Mouse (Mus musculus) liver, embryonic 12.5 days (tissue): ENCODE results near the gene Scg5. TPM values are rescaled to one million over a fixed set of nuclear protein-coding genes. Genes with fewer than 3 reads are reported as not detected.
A peak's percentile ranks its signal among the peaks of the same experiment; 100 is the strongest.

Experiments
- ATAC-seq: fragments of 200-750 bp; cut with Nextera tagmentation; 2 replicates; pipeline ENCODE4 v1.8.0; 2017; ENCODE audit warnings: moderate number of reproducible peaks, mild to moderate bottlenecking, moderate library complexity
- H3K27ac ChIP-seq: fragments of 300-500 bp; sonication (generic); 2 replicates; pipeline ENCODE4 v1.5.1; 2016; ENCODE audit warnings: mild to moderate bottlenecking
- H3K27me3 ChIP-seq: fragments of 300-500 bp; sonication (generic); replicated peaks from 2 replicates; pipeline ENCODE4 v1.6.1; 2016; ENCODE audit warnings: mild to moderate bottlenecking, moderate library complexity
- H3K36me3 ChIP-seq: fragments of 300-500 bp; sonication (generic); 2 replicates; pipeline ENCODE4 v1.6.1; 2016; ENCODE audit warnings: mild to moderate bottlenecking, moderate library complexity
- H3K4me1 ChIP-seq: fragments of 300-500 bp; sonication (generic); 2 replicates; pipeline ENCODE4 v1.6.1; 2016
- H3K4me2 ChIP-seq: fragments of 300-500 bp; sonication (generic); 2 replicates; pipeline ENCODE4 v1.6.1; 2016; ENCODE audit warnings: mild to moderate bottlenecking, moderate library complexity
- H3K4me3 ChIP-seq: fragments of 300-500 bp; sonication (generic); 2 replicates; pipeline ENCODE4 v1.5.1; 2016; ENCODE audit warnings: mild to moderate bottlenecking, moderate library complexity
- H3K9ac ChIP-seq: fragments of 300-500 bp; sonication (generic); 2 replicates; pipeline ENCODE4 v1.6.1; 2016; ENCODE audit warnings: mild to moderate bottlenecking, moderate library complexity
- H3K9me3 ChIP-seq: fragments of 300-500 bp; sonication (generic); replicated peaks from 2 replicates; pipeline ENCODE4 v1.6.1; 2016; ENCODE audit warnings: mild to moderate bottlenecking, moderate library complexity
- WGBS: fragments of 180-500 bp; shearing (Covaris S2); methylation state at CpG from one replicate; pipeline ENCODE4 v1.1.7; 2016; ENCODE audit not compliant: insufficient replicate concordance; 5-methylcytosine and 5-hydroxymethylcytosine counted together
- polyA plus RNA-seq: library from polyadenylated mRNA; unstranded; fragments of >200 nt; fragmentation: Nextera tagmentation; extraction: Ambion mirVana; gene quantifications from 2 replicates; pipeline ENCODE4 v1.2.1, GENCODE M21; 2016

Scg5 gene
- polyA plus RNA-seq, 1 experiment from 2014 or later = not detected

DNA sequence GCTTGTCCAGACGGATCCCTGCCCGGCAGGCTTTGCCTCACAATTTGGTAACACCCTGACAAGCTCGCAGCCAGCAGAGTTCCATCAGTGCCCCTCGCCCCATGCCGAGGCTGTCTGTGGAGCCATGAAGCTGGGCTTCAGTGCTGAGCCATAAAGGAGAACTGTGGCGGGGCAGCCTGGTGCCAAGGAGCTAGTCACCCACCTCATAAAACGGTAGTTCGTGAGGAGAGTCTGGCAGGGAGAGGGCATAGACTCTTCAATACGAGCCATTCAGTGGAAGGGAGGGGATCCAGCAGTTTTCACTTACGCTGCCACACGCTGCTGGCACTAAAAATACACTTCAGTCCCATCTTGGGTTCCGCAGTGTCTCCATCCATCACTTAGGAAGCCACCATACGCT, 30.3 kb downstream of the Scg5 start:
- ATAC-seq = no peak
- WGBS = 73% methylated on average over 13 of the region's 13 CpGs
- H3K4me3 ChIP-seq = no peak overlapping the region

DNA sequence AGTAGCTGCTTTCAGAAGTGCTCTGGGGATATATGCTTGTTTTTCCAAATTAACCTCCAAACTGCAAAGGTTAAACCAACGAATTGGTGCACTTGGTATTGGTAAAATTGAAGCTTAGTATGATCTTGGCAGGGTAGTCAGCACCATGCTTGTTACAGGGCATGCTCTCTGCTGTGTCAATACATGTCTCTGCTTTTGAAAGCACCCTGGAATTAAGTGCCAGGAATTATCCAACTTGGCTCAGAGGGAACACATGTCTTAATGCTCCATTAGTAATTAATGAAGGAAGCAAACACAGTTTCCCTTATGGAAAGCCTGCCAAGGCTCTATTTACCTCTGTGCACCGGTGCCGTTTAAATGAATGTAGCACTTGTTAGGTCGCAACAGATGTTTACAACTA, 33.7 kb downstream of the Scg5 start:
- no peak for ATAC-seq
- H3K4me3 ChIP-seq = no peak overlapping the region
- H3K9me3 ChIP-seq = no peaks in the 10 kb centered on the region
- no peaks in the 10 kb centered on the region for H3K36me3 ChIP-seq
- no peak overlapping the region for H3K9ac ChIP-seq
- H3K4me1 ChIP-seq = no peaks in the 10 kb centered on the region
- WGBS = 61% methylated on average over 4 of the region's 4 CpGs
- H3K27ac ChIP-seq = no peak overlapping the region
- H3K4me2 ChIP-seq = no peak overlapping the region
- no peaks in the 10 kb centered on the region for H3K27me3 ChIP-seq

More for the DNA sequence above, 30.3 kb downstream of the Scg5 start:
- H3K27me3 ChIP-seq = no peaks in the 10 kb centered on the region
- no peak overlapping the region for H3K4me2 ChIP-seq
- no peak overlapping the region for H3K9ac ChIP-seq
- no peaks in the 10 kb centered on the region for H3K9me3 ChIP-seq
- H3K36me3 ChIP-seq = no peaks in the 10 kb centered on the region
- H3K4me1 ChIP-seq = no peaks in the 10 kb centered on the region
- no peak overlapping the region for H3K27ac ChIP-seq

DNA sequence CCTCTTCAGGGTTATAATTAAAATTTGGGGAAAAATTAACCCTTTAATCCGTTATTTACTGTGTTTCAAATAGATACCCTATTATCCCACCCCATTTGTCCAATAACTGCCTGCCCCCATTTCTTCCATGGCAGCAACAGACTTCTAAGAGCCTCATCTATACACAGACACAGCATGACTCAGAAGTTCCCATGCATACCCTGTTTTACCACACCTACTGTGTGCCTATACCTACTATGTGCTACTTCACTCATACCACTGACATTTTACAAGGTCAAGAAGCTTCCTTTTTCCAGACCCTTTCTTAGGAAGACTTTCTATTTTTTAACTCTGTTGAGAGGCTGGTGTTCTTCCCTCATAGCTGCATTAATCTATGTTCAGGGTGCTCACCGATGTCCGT, 35.4 kb downstream of the Scg5 start:
- H3K27ac ChIP-seq = no peak overlapping the region
- no peaks in the 10 kb centered on the region for H3K36me3 ChIP-seq
- WGBS = 68% methylated on average over 3 of the region's 3 CpGs
- H3K4me1 ChIP-seq = no peaks in the 10 kb centered on the region
- H3K9me3 ChIP-seq = no peaks in the 10 kb centered on the region
- no peaks in the 10 kb centered on the region for H3K27me3 ChIP-seq
- no peak overlapping the region for H3K4me2 ChIP-seq
- H3K9ac ChIP-seq = no peak overlapping the region
- no peak for ATAC-seq
- H3K4me3 ChIP-seq = no peak overlapping the region

DNA sequence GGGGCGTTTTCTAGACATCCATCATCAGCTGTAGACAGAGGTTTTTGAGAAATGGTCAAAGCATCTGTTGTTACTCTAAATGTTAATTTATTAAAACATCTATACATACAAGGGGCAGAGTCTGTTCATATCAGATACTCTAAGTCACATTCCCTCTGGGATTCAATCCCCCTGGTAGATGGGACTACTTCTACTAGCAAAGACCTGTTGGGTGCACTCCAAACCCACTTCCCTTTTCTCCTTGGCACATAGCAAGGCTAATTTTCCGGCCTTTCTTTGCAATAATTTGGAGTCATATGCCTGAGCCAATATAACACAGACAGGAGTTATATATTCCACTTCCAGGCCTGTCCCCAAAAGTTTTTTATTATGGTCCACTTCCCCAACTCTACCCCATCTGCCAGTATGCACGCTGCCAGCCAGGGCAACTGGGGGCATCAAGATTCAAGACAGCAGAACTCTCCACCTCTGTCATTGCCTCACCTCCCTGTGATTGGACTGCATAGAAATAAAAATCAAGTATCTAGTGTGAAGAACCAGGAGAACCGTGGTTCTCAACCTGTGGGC, 40.0 kb downstream of the Scg5 start:
- no peaks in the 10 kb centered on the region for H3K9me3 ChIP-seq
- no peak overlapping the region for H3K27ac ChIP-seq
- no peaks in the 10 kb centered on the region for H3K4me1 ChIP-seq
- 61% methylated on average over 4 of the region's 4 CpGs for WGBS
- H3K9ac ChIP-seq = no peak overlapping the region
- no peaks in the 10 kb centered on the region for H3K27me3 ChIP-seq
- H3K4me3 ChIP-seq = no peak overlapping the region
- no peaks in the 10 kb centered on the region for H3K36me3 ChIP-seq
- ATAC-seq = no peak
- no peak overlapping the region for H3K4me2 ChIP-seq

DNA sequence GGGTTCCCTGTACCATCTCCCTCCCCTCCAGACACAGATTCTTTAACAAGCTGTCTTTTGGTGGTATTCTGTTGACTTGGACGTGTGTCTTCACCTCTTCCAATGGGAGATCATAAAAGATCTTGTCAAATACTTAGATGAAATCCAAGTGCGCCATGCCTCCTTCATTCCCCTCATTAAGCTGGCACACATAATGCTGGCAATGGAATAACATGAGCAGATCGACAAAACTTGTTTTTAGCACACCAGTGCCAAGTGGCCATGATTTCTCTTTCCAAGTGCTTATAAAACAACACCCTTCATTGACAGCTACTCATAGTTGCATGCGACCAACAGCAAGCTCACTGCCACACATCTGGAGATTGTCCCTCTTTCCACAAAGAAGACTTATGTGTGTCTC, 41.0 kb downstream of the Scg5 start:
- Histone ChIP-seq H3K27ac (no peak overlapping the region), H3K36me3 (no peaks in the 10 kb centered on the region), H3K27me3 (no peaks in the 10 kb centered on the region), H3K9ac (no peak overlapping the region), H3K9me3 (no peaks in the 10 kb centered on the region), H3K4me3 (no peak overlapping the region), H3K4me2 (no peak overlapping the region), H3K4me1 (no peaks in the 10 kb centered on the region)
- no peak for ATAC-seq
- 66% methylated on average over 4 of the region's 4 CpGs for WGBS

DNA sequence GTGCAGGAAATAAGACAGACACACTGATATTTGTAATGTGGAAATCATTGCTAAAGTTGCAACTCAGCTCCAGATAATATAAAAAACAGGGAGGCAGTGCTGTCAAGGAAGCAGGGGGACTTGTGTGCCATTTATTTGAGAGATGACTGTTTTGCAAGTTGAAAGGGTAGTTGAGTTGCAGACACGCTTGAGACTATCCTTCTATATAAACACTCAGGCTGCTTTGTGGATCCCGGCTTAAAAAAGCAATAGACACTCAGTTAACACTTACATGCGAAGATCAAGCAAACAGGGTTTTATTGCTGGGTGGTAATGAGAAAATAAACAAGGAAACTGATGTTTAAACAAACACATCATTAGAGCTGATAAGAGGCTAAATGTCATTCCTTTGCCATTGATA, 44.1 kb downstream of the Scg5 start:
- no peak for ATAC-seq

DNA sequence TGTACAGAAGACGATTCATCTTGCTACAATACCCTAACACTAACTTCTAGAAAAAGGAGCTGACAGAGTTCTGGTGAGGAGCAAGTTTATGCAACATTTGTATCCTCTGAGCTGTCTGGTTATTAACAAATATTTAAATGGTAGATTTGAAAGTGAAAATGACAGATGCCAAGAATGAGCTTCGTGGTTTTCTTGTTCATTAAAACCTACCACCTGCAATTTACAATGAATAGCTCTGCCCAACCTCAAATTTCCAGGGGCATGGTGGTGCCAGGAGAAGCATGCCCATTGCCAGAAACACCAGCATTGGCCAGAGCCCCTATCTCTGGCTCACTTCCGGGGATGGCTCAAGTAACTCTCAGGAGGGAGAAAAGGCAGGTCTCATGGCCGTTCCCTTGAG, 47.4 kb downstream of the Scg5 start:
- Histone ChIP-seq H3K4me3 (no peak overlapping the region), H3K27ac (no peak overlapping the region), H3K9ac (no peak overlapping the region), H3K9me3 (no peaks in the 10 kb centered on the region), H3K4me2 (no peak overlapping the region), H3K27me3 (no peaks in the 10 kb centered on the region), H3K36me3 (no peaks in the 10 kb centered on the region), H3K4me1 (no peaks in the 10 kb centered on the region)
- no peak for ATAC-seq
- WGBS = 64% methylated on average over 4 of the region's 4 CpGs

More for the DNA sequence above, 44.1 kb downstream of the Scg5 start:
- Histone ChIP-seq H3K4me1 (no peaks in the 10 kb centered on the region), H3K9me3 (no peaks in the 10 kb centered on the region), H3K4me3 (no peak overlapping the region), H3K27me3 (no peaks in the 10 kb centered on the region), H3K4me2 (no peak overlapping the region), H3K9ac (no peak overlapping the region), H3K36me3 (no peaks in the 10 kb centered on the region), H3K27ac (no peak overlapping the region)
- WGBS = 48% methylated on average over 3 of the region's 3 CpGs

DNA sequence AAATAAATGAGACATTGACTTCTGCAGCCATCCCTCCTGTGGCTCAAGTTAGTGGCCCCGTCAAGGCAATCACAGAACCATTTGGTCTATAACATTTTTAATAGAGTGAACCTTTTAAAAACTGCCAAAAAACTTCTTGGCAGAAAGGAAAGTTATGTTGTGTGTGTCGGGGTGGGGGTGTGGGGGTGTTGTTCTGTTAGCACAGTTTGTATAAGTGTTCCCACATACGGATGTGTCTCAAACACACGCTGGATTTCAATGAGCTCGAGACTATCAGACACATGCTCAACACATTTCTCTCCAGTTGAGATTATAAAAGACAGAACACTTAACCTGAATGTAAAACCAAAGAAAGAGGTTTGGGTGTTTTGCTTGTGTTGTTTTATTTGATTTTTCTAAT, 47.8 kb downstream of the Scg5 start:
- no peak overlapping the region for H3K9ac ChIP-seq
- 68% methylated on average over 5 of the region's 5 CpGs for WGBS
- no peak overlapping the region for H3K4me3 ChIP-seq
- H3K9me3 ChIP-seq = no peaks in the 10 kb centered on the region
- H3K27ac ChIP-seq = no peak overlapping the region
- H3K27me3 ChIP-seq = no peaks in the 10 kb centered on the region
- H3K4me2 ChIP-seq = no peak overlapping the region
- H3K36me3 ChIP-seq = no peaks in the 10 kb centered on the region
- no peak for ATAC-seq
- H3K4me1 ChIP-seq = no peaks in the 10 kb centered on the region

DNA sequence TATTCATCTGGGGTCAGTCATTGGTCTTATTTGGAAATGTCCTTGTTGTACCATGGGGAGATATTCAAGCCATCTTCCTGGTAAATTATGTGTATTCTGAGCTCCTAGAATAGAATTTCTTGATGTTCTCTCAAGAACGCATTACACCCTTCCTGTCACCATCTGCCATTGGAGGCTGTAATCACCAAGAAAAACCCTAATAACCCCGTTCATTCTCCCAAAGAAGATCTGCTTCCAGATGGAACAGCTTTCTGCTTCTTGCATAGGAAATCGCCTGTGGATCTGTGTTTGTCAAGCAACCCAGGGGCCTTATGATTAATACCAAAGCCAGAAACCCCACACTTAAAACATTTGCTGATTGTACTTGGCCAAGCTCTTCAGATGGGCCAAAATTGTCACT, 49.6 kb downstream of the Scg5 start:
- Histone ChIP-seq H3K9me3 (no peaks in the 10 kb centered on the region), H3K4me2 (no peak overlapping the region), H3K9ac (no peak overlapping the region), H3K4me3 (no peak overlapping the region), H3K4me1 (no peaks in the 10 kb centered on the region), H3K36me3 (no peaks in the 10 kb centered on the region), H3K27me3 (no peaks in the 10 kb centered on the region), H3K27ac (no peak overlapping the region)
- 61% methylated on average over 3 of the region's 3 CpGs for WGBS
- ATAC-seq = no peak

DNA sequence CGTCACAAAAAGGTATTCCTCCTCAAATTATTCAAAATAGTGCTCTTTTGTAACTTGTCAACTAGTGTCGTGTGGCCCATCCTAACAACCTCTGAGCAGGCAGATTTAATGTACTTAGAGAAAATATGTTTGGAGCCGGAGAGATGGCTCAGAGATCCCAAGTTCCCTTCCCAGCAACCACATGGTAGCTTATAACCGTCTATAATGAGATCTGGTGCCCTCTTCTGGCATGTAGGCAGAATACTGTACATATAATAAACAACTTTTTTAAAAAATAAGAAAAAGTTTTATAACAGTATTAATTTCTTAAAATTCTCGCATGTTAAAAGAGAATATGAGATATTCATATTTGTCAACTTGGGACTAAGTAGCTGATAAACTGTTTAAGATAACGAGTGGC, 50.9 kb downstream of the Scg5 start:
- WGBS = 54% methylated on average over 6 of the region's 6 CpGs
- ATAC-seq = no peak
- Histone ChIP-seq H3K4me3 (no peak overlapping the region), H3K27ac (no peak overlapping the region), H3K4me2 (no peak overlapping the region), H3K27me3 (no peaks in the 10 kb centered on the region), H3K9me3 (no peaks in the 10 kb centered on the region), H3K4me1 (no peaks in the 10 kb centered on the region), H3K9ac (no peak overlapping the region), H3K36me3 (no peaks in the 10 kb centered on the region)

DNA sequence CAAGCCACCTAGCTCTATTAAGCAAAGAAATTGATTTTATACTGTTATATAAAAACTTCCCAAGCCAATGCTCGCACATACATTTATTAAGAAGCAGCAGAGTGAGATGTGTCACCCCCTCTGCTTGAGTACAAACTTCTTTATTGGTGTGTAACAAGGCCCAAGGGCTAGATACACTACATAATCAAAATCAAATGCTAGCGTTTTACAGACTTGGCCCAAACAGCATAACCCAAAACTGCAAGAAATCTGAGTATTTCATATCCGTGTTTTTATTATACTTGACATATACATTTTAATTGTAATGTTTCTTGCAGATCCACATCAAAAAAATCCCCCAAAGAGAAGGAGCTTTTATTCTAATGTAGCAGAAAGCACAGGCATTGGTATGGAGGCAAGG, 52.6 kb downstream of the Scg5 start:
- H3K9me3 ChIP-seq = no peaks in the 10 kb centered on the region
- ATAC-seq = no peak
- no peak overlapping the region for H3K9ac ChIP-seq
- WGBS = 75% methylated on average over 3 of the region's 3 CpGs
- no peak overlapping the region for H3K4me2 ChIP-seq
- no peaks in the 10 kb centered on the region for H3K36me3 ChIP-seq
- H3K4me1 ChIP-seq = no peaks in the 10 kb centered on the region
- no peak overlapping the region for H3K4me3 ChIP-seq
- no peaks in the 10 kb centered on the region for H3K27me3 ChIP-seq
- H3K27ac ChIP-seq = no peak overlapping the region

DNA sequence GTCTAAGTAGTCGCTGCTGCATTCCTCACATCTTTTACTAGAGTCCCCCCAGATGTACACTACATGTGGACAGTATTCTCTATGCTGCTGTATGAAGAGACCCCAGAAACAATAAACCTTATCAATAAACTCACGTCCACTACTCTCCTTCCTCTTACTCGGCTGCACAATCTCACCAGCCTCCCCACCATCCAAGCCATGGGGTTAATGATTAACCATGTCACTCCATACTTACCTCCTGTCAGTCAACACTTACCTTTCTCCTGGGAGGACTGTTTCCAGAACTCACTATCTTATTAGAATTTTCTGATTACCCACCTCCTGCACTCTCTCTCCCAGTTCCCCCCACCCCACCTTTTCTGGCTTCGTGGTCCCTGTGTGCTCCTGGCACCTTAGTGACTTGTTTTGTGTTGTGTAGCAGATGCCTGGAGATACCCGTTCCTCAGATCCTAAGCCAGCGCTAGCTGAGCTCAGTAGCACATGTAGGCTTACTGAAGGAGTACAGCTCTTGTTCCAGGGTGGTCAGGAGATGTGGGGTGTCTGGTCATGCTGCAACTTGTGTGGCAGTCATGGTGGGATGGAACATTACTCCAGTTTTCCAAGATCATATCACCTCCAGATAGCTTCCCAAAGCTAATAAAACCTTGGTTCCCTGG, 54.6 kb downstream of the Scg5 start:
- Histone ChIP-seq H3K36me3 (no peaks in the 10 kb centered on the region), H3K9me3 (no peaks in the 10 kb centered on the region), H3K27ac (no peak overlapping the region), H3K27me3 (no peaks in the 10 kb centered on the region), H3K4me1 (no peaks in the 10 kb centered on the region), H3K4me2 (no peak overlapping the region), H3K4me3 (no peak overlapping the region), H3K9ac (no peak overlapping the region)
- WGBS = 54% methylated on average over 6 of the region's 6 CpGs
- 0 out of 2 replicates have a peak, but pooled peaks have one; percentile 10 for ATAC-seq
